Mouse (Mus musculus): ENCODE measurements at regions not wholly inside any gene's neighbourhood (a gene's known extent, or its start where the extent isn't known, plus 50 kb on each side); places are given as distances from the start of the nearest gene placed in this dataset.

GRCm38 (mm10) chr13:84878178-84878849 is 310.9 kb upstream of the Ccnh start:
- H3K4me3 ChIP-seq (replicated peaks), result no peak overlapping the region
- no peak for ATAC-seq (ENCODE audit: insufficient read depth, low FRiP score, low read depth)
- no peak overlapping the region for H3K27ac ChIP-seq
- H3K9ac ChIP-seq, result no peak overlapping the region
- no peaks in the 10 kb centered on the region for H3K27me3 ChIP-seq (replicated peaks)
- H3K36me3 ChIP-seq, result no peaks in the 10 kb centered on the region
- H3K4me2 ChIP-seq, result no peak overlapping the region
- 73% methylated on average over 1 of the region's 1 CpGs for WGBS
- no peaks in the 10 kb centered on the region for H3K9me3 ChIP-seq
- no peaks in the 10 kb centered on the region for H3K4me1 ChIP-seq

GRCm38 (mm10) chr13:84905347-84905981 is 283.7 kb upstream of the Ccnh start:
- 73% methylated on average over 6 of the region's 6 CpGs for WGBS

GRCm38 (mm10) chr13:84905994-84906393 is 283.2 kb upstream of the Ccnh start:
- Histone ChIP-seq H3K4me3 (replicated peaks) (no peak overlapping the region), H3K27me3 (replicated peaks) (no peaks in the 10 kb centered on the region), H3K4me2 (no peak overlapping the region), H3K9me3 (no peaks in the 10 kb centered on the region), H3K4me1 (no peaks in the 10 kb centered on the region), H3K9ac (no peak overlapping the region), H3K27ac (no peak overlapping the region), H3K36me3 (no peaks in the 10 kb centered on the region)
- WGBS, result 67% methylated on average over 3 of the region's 3 CpGs
- no peak for ATAC-seq (ENCODE audit: insufficient read depth, low FRiP score, low read depth)

More at GRCm38 (mm10) chr13:84905347-84905981, 283.7 kb upstream of the Ccnh start:
- Histone ChIP-seq H3K4me1 (no peaks in the 10 kb centered on the region), H3K27me3 (replicated peaks) (no peaks in the 10 kb centered on the region), H3K4me3 (replicated peaks) (no peak overlapping the region), H3K9me3 (no peaks in the 10 kb centered on the region), H3K4me2 (no peak overlapping the region), H3K27ac (no peak overlapping the region), H3K9ac (no peak overlapping the region), H3K36me3 (no peaks in the 10 kb centered on the region)
- ATAC-seq (ENCODE audit: insufficient read depth, low FRiP score, low read depth), result no peak

GRCm38 (mm10) chr13:84931271-84931670 is 257.9 kb upstream of the Ccnh start:
- Histone ChIP-seq H3K9me3 (no peaks in the 10 kb centered on the region), H3K27ac (no peak overlapping the region), H3K36me3 (no peaks in the 10 kb centered on the region), H3K27me3 (replicated peaks) (no peaks in the 10 kb centered on the region), H3K9ac (no peak overlapping the region), H3K4me3 (replicated peaks) (no peak overlapping the region), H3K4me1 (no peaks in the 10 kb centered on the region), H3K4me2 (no peak overlapping the region)
- no peak for ATAC-seq (ENCODE audit: insufficient read depth, low FRiP score, low read depth)
- WGBS, result 73% methylated on average over 1 of the region's 1 CpGs

GRCm38 (mm10) chr13:84935610-84936009 is 253.6 kb upstream of the Ccnh start:
- ATAC-seq (ENCODE audit: insufficient read depth, low FRiP score, low read depth), result no peak
- no peaks in the 10 kb centered on the region for H3K9me3 ChIP-seq
- H3K27me3 ChIP-seq (replicated peaks), result no peaks in the 10 kb centered on the region
- H3K36me3 ChIP-seq, result no peaks in the 10 kb centered on the region
- H3K4me3 ChIP-seq (replicated peaks), result no peak overlapping the region
- H3K9ac ChIP-seq, result no peak overlapping the region
- WGBS, result 72% methylated on average over 1 of the region's 1 CpGs
- no peak overlapping the region for H3K27ac ChIP-seq
- H3K4me2 ChIP-seq, result no peak overlapping the region
- no peaks in the 10 kb centered on the region for H3K4me1 ChIP-seq

- H3K4me1 ChIP-seq, result no peaks in the 10 kb centered on the region
- no peaks in the 10 kb centered on the region for H3K36me3 ChIP-seq
Observed at GRCm38 (mm10) chr13:84939695-84940094, 249.5 kb upstream of the Ccnh start.

GRCm38 (mm10) chr13:84940936-84941335 is 248.3 kb upstream of the Ccnh start:
- Histone ChIP-seq H3K9me3 (no peaks in the 10 kb centered on the region), H3K4me3 (replicated peaks) (no peak overlapping the region), H3K36me3 (no peaks in the 10 kb centered on the region), H3K27me3 (replicated peaks) (no peaks in the 10 kb centered on the region), H3K27ac (no peak overlapping the region), H3K4me1 (no peaks in the 10 kb centered on the region), H3K4me2 (no peak overlapping the region), H3K9ac (no peak overlapping the region)
- 91% methylated on average over 1 of the region's 1 CpGs for WGBS
- no peak for ATAC-seq (ENCODE audit: insufficient read depth, low FRiP score, low read depth)

More at GRCm38 (mm10) chr13:84939695-84940094, 249.5 kb upstream of the Ccnh start:
- Histone ChIP-seq H3K4me3 (replicated peaks) (no peak overlapping the region), H3K27ac (no peak overlapping the region), H3K9me3 (no peaks in the 10 kb centered on the region), H3K27me3 (replicated peaks) (no peaks in the 10 kb centered on the region), H3K9ac (no peak overlapping the region), H3K4me2 (no peak overlapping the region)
- no peak for ATAC-seq (ENCODE audit: insufficient read depth, low FRiP score, low read depth)
- WGBS, result 81% methylated on average over 7 of the region's 7 CpGs

GRCm38 (mm10) chr13:84950873-84951272 is 238.3 kb upstream of the Ccnh start:
- Histone ChIP-seq H3K4me1 (no peaks in the 10 kb centered on the region), H3K4me3 (replicated peaks) (no peak overlapping the region), H3K27me3 (replicated peaks) (no peaks in the 10 kb centered on the region), H3K4me2 (no peak overlapping the region), H3K27ac (no peak overlapping the region), H3K9ac (no peak overlapping the region), H3K36me3 (no peaks in the 10 kb centered on the region), H3K9me3 (no peaks in the 10 kb centered on the region)
- ATAC-seq (ENCODE audit: insufficient read depth, low FRiP score, low read depth), result no peak
- 46% methylated on average over 1 of the region's 1 CpGs for WGBS

- 75% methylated on average over 2 of the region's 2 CpGs for WGBS
- Histone ChIP-seq H3K4me2 (no peak overlapping the region), H3K27me3 (replicated peaks) (no peaks in the 10 kb centered on the region), H3K27ac (no peak overlapping the region), H3K9me3 (no peaks in the 10 kb centered on the region), H3K4me1 (no peaks in the 10 kb centered on the region), H3K36me3 (no peaks in the 10 kb centered on the region), H3K9ac (no peak overlapping the region), H3K4me3 (replicated peaks) (no peak overlapping the region)
- no peak for ATAC-seq (ENCODE audit: insufficient read depth, low FRiP score, low read depth)
Observed at GRCm38 (mm10) chr13:84953161-84953560, 236.0 kb upstream of the Ccnh start.

- Histone ChIP-seq H3K4me2 (no peak overlapping the region), H3K27me3 (replicated peaks) (no peaks in the 10 kb centered on the region), H3K27ac (no peak overlapping the region), H3K4me3 (replicated peaks) (no peak overlapping the region), H3K4me1 (no peaks in the 10 kb centered on the region), H3K9me3 (no peaks in the 10 kb centered on the region), H3K36me3 (no peaks in the 10 kb centered on the region), H3K9ac (no peak overlapping the region)
- WGBS, result 46% methylated on average over 1 of the region's 1 CpGs
- ATAC-seq (ENCODE audit: insufficient read depth, low FRiP score, low read depth), result peak; percentile 71; the same call in 1 of the 2 replicates
Observed at GRCm38 (mm10) chr13:84953760-84954159, 235.4 kb upstream of the Ccnh start.

GRCm38 (mm10) chr13:84968943-84969342 is 220.3 kb upstream of the Ccnh start:
- no peak overlapping the region for H3K27ac ChIP-seq
- H3K4me3 ChIP-seq (replicated peaks), result no peak overlapping the region
- H3K9me3 ChIP-seq, result no peaks in the 10 kb centered on the region
- 57% methylated on average over 7 of the region's 7 CpGs for WGBS
- no peak overlapping the region for H3K4me2 ChIP-seq
- no peaks in the 10 kb centered on the region for H3K27me3 ChIP-seq (replicated peaks)
- no peak for ATAC-seq (ENCODE audit: insufficient read depth, low FRiP score, low read depth)
- no peak overlapping the region for H3K9ac ChIP-seq
- no peaks in the 10 kb centered on the region for H3K4me1 ChIP-seq
- H3K36me3 ChIP-seq, result no peaks in the 10 kb centered on the region

All from stomach, embryonic 15.5 days (tissue).